Mouse (Mus musculus) liver, adult (tissue): ENCODE measurements at regions not wholly inside any gene's neighbourhood (a gene's known extent, or its start where the extent isn't known, plus 50 kb on each side); places are given as distances from the start of the nearest gene placed in this dataset.

ENCODE experiments used
- GATA4 ChIP-seq: IDR thresholded peaks from 2 replicates; pipeline ENCODE4 v1.6.1; 2014; ENCODE audit warnings: mild to moderate bottlenecking, low read length; ENCODE audit not compliant: insufficient replicate concordance

- TF ChIP-seq GATA4: no peak
Measured at GRCm38 (mm10) chr6:143595486-143595885, 428.5 kb downstream of the Etnk1 start.

GRCm38 (mm10) chr6:143597414-143597813 lies 430.4 kb downstream of the Etnk1 start:
- TF ChIP-seq GATA4: no peak

- no peak for TF ChIP-seq GATA4
Measured at GRCm38 (mm10) chr6:143598916-143599315, 431.9 kb downstream of the Etnk1 start.

- TF ChIP-seq GATA4: no peak
Measured at GRCm38 (mm10) chr6:143609100-143609499, 442.1 kb downstream of the Etnk1 start.

GRCm38 (mm10) chr6:143612966-143613365 lies 445.9 kb downstream of the Etnk1 start:
- no peak for TF ChIP-seq GATA4

GRCm38 (mm10) chr6:143614431-143614987 lies 447.5 kb downstream of the Etnk1 start:
- TF ChIP-seq GATA4: no peak

GRCm38 (mm10) chr6:143615361-143615760 lies 448.3 kb downstream of the Etnk1 start:
- TF ChIP-seq GATA4: no peak

- TF ChIP-seq GATA4: no peak
Measured at GRCm38 (mm10) chr6:143616386-143616785, 449.4 kb downstream of the Etnk1 start.

GRCm38 (mm10) chr6:143618558-143618957 lies 451.5 kb downstream of the Etnk1 start:
- TF ChIP-seq GATA4: no peak

GRCm38 (mm10) chr6:143620583-143620982 lies 453.6 kb downstream of the Etnk1 start:
- TF ChIP-seq GATA4: no peak

GRCm38 (mm10) chr6:143622161-143622560 lies 455.1 kb downstream of the Etnk1 start:
- no peak for TF ChIP-seq GATA4

GRCm38 (mm10) chr6:143624901-143625300 lies 457.9 kb downstream of the Etnk1 start:
- no peak for TF ChIP-seq GATA4

- no peak for TF ChIP-seq GATA4
Measured at GRCm38 (mm10) chr6:143631581-143631980, 464.6 kb downstream of the Etnk1 start.

GRCm38 (mm10) chr6:143633710-143634109 lies 466.7 kb downstream of the Etnk1 start:
- TF ChIP-seq GATA4: no peak

GRCm38 (mm10) chr6:143634334-143634733 lies 467.3 kb downstream of the Etnk1 start:
- TF ChIP-seq GATA4: no peak

- no peak for TF ChIP-seq GATA4
Measured at GRCm38 (mm10) chr6:143635043-143635442, 468.0 kb downstream of the Etnk1 start.

- TF ChIP-seq GATA4: no peak
Measured at GRCm38 (mm10) chr6:143640652-143641051, 473.6 kb downstream of the Etnk1 start.

GRCm38 (mm10) chr6:143642052-143642451 lies 475.0 kb downstream of the Etnk1 start:
- no peak for TF ChIP-seq GATA4

GRCm38 (mm10) chr6:143645989-143646388 lies 479.0 kb downstream of the Etnk1 start:
- no peak for TF ChIP-seq GATA4
